Mouse (Mus musculus): Measurements from ENCODE around the gene Rpgr.

The Rpgr gene

GRCm38 (mm10) chrX:10071529-10071928, 145.2 kb downstream of the Rpgr start:
- no peak for DNase-seq

- peak; percentile 32 to 52 for DNase-seq
Measured at GRCm38 (mm10) chrX:10070689-10071088, 146.0 kb downstream of the Rpgr start.

GRCm38 (mm10) chrX:10069405-10069804, 147.3 kb downstream of the Rpgr start:
- DNase-seq, result no peak

- no peak for DNase-seq
Measured at GRCm38 (mm10) chrX:10063781-10064180, 152.9 kb downstream of the Rpgr start.

- DNase-seq, result no peak
Measured at GRCm38 (mm10) chrX:10063361-10063760, 153.4 kb downstream of the Rpgr start.

GRCm38 (mm10) chrX:10062201-10062600, 154.5 kb downstream of the Rpgr start:
- no peak for DNase-seq

- DNase-seq, result peak in 1 of 2 experiments; percentile 3
Measured at GRCm38 (mm10) chrX:10034666-10035065, 182.1 kb downstream of the Rpgr start.
